Mouse (Mus musculus): ENCODE data around the gene Ak5. TPM values are rescaled to one million over a fixed set of nuclear protein-coding genes. Genes with fewer than 3 reads are reported as not detected.
A peak's percentile ranks its signal among the peaks of the same experiment; 100 is the strongest.

Ak5 gene
- polyA plus RNA-seq, 1 experiment from 2014 or later = 0.33 TPM

DNA sequence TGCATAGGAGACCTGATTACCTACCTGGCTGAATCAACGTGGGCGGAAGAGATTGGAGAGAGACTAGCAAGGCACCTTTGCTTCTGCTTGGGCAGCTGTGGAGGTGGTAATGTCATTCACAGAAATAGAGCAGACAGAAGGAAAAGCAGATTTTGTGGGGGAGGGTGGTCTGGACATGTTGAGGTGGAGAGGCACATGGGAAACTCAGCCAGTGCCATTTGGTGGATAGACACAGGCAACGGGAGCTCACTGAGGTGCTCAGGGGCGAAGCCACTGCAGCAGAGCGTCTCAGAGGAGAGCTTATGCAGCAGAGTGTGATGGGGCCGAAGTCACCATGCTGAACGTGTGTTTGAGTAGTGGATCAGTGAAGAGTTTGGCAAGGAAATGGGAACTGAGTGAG lies 147.1 kb downstream of the Ak5 start:
- Histone ChIP-seq H3K9ac (ENCODE audit: low read length) (no peak overlapping the region), H3K9me3 (ENCODE audit: control insufficient read depth, low read length) (no peaks in the 10 kb centered on the region), H3K27me3 (ENCODE audit: control insufficient read depth, insufficient read depth, low read length) (no peaks in the 10 kb centered on the region), H3K36me3 (ENCODE audit: control insufficient read depth, insufficient read depth, low read length) (no peaks in the 10 kb centered on the region), H3K27ac (ENCODE audit: low read depth, low read length) (no peak overlapping the region), H3K4me3 (ENCODE audit: low read depth, low read length) (no peak overlapping the region), H3K4me2 (no peak overlapping the region), H3K4me1 (ENCODE audit: control insufficient read depth, insufficient read depth, low read length) (0 out of 2 replicates have a peak, but pooled peaks cover 3% of the 10 kb centered on the region)
- ATAC-seq (ENCODE audit: low FRiP score) (no peak), DNase-seq (ENCODE audit: low spot score, missing footprints) (no peak)
- 87% methylated on average over 7 of the region's 7 CpGs for WGBS

- WGBS = 88% methylated on average over 3 of the region's 3 CpGs
- DNase-seq (ENCODE audit: low spot score, missing footprints) (no peak), ATAC-seq (ENCODE audit: low FRiP score) (no peak)
- Histone ChIP-seq H3K4me3 (ENCODE audit: low read depth, low read length) (no peak overlapping the region), H3K9me3 (ENCODE audit: control insufficient read depth, low read length) (no peaks in the 10 kb centered on the region), H3K27ac (ENCODE audit: low read depth, low read length) (no peak overlapping the region), H3K27me3 (ENCODE audit: control insufficient read depth, insufficient read depth, low read length) (no peaks in the 10 kb centered on the region), H3K36me3 (ENCODE audit: control insufficient read depth, insufficient read depth, low read length) (no peaks in the 10 kb centered on the region), H3K4me2 (no peak overlapping the region), H3K4me1 (ENCODE audit: control insufficient read depth, insufficient read depth, low read length) (peaks cover 7% of the 10 kb centered on the region; the same call in 1 of the 2 replicates), H3K9ac (ENCODE audit: low read length) (no peak overlapping the region)
Observed at GRCm38 (mm10) chr3:152520074-152520473, 148.1 kb downstream of the Ak5 start.

- no peaks in the 10 kb centered on the region for H3K9me3 ChIP-seq (ENCODE audit: control insufficient read depth, low read length)
- peaks cover 7% of the 10 kb centered on the region; the same call in 1 of the 2 replicates for H3K4me1 ChIP-seq (ENCODE audit: control insufficient read depth, insufficient read depth, low read length)
- ATAC-seq (ENCODE audit: low FRiP score) = no peak
- no peak overlapping the region for H3K27ac ChIP-seq (ENCODE audit: low read depth, low read length)
- H3K9ac ChIP-seq (ENCODE audit: low read length) = no peak overlapping the region
- H3K4me3 ChIP-seq (ENCODE audit: low read depth, low read length) = no peak overlapping the region
- WGBS = 88% methylated on average over 10 of the region's 10 CpGs
- no peak overlapping the region for H3K4me2 ChIP-seq
- no peaks in the 10 kb centered on the region for H3K27me3 ChIP-seq (ENCODE audit: control insufficient read depth, insufficient read depth, low read length)
- DNase-seq (ENCODE audit: low spot score, missing footprints) = no peak
- no peaks in the 10 kb centered on the region for H3K36me3 ChIP-seq (ENCODE audit: control insufficient read depth, insufficient read depth, low read length)
Observed at GRCm38 (mm10) chr3:152519556-152519955, 148.6 kb downstream of the Ak5 start.

- H3K27me3 ChIP-seq (ENCODE audit: control insufficient read depth, insufficient read depth, low read length) = no peaks in the 10 kb centered on the region
- no peak for DNase-seq (ENCODE audit: low spot score, missing footprints)
- H3K9ac ChIP-seq (ENCODE audit: low read length) = no peak overlapping the region
- no peak for ATAC-seq (ENCODE audit: low FRiP score)
- no peak overlapping the region for H3K4me3 ChIP-seq (ENCODE audit: low read depth, low read length)
- 83% methylated on average over 3 of the region's 3 CpGs for WGBS
- H3K36me3 ChIP-seq (ENCODE audit: control insufficient read depth, insufficient read depth, low read length) = no peaks in the 10 kb centered on the region
- H3K9me3 ChIP-seq (ENCODE audit: control insufficient read depth, low read length) = no peaks in the 10 kb centered on the region
- peaks cover 7% of the 10 kb centered on the region; the same call in 1 of the 2 replicates for H3K4me1 ChIP-seq (ENCODE audit: control insufficient read depth, insufficient read depth, low read length)
- no peak overlapping the region for H3K27ac ChIP-seq (ENCODE audit: low read depth, low read length)
- no peak overlapping the region for H3K4me2 ChIP-seq
Observed at GRCm38 (mm10) chr3:152516569-152516968, 151.6 kb downstream of the Ak5 start.

DNA sequence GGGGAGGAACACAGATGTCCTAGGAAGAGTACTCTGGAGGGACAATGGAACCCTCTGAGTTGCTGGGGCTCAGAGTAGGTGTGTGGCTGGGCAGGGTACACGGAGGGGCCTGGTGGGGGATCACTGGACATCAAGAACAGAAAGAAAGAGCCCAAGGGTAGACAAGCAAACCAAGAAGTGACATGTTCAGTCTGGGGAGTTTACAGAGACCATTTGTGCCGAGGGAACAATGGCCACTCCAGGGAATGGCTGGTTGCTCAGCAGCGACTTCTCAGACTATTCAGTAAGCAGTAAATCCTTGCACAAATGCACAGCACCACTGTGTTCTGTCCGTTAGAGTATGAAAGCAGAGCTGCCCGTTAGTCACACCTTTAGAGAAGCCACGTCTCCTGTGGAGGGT lies 152.2 kb downstream of the Ak5 start:
- WGBS = 27% methylated on average over 6 of the region's 6 CpGs
- no peak overlapping the region for H3K27ac ChIP-seq (ENCODE audit: low read depth, low read length)
- no peaks in the 10 kb centered on the region for H3K27me3 ChIP-seq (ENCODE audit: control insufficient read depth, insufficient read depth, low read length)
- no peak for DNase-seq (ENCODE audit: low spot score, missing footprints)
- H3K4me3 ChIP-seq (ENCODE audit: low read depth, low read length) = no peak overlapping the region
- ATAC-seq (ENCODE audit: low FRiP score) = peak; percentile 57
- H3K9me3 ChIP-seq (ENCODE audit: control insufficient read depth, low read length) = no peaks in the 10 kb centered on the region
- no peak overlapping the region for H3K4me2 ChIP-seq
- no peak overlapping the region for H3K9ac ChIP-seq (ENCODE audit: low read length)
- H3K36me3 ChIP-seq (ENCODE audit: control insufficient read depth, insufficient read depth, low read length) = no peaks in the 10 kb centered on the region
- peaks cover 7% of the 10 kb centered on the region; the same call in 1 of the 2 replicates for H3K4me1 ChIP-seq (ENCODE audit: control insufficient read depth, insufficient read depth, low read length)

DNA sequence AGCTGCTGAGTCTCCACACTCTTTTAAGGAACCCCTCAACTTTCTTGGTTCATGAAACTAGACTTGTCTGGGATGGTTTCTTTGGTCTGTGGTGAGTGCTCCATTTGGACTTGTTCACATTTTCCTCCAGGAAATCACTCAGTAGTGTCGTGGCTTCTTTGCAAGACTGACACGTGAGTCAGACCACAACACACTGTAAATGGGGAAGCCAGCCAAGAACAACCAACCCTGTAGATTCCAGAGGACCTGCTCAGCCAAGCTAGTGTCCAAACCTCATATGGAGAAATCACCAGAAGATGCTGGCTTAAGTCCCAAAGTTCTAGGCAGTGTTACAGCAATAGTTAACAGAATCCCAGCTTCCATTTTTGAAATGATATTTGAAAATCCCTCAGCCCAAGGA lies 155.6 kb downstream of the Ak5 start:
- 86% methylated on average over 2 of the region's 2 CpGs for WGBS

GRCm38 (mm10) chr3:152509268-152509667 lies 158.9 kb downstream of the Ak5 start:
- Histone ChIP-seq H3K27ac (ENCODE audit: low read depth, low read length) (no peak overlapping the region), H3K4me1 (ENCODE audit: control insufficient read depth, insufficient read depth, low read length) (no peaks in the 10 kb centered on the region), H3K27me3 (ENCODE audit: control insufficient read depth, insufficient read depth, low read length) (no peaks in the 10 kb centered on the region), H3K4me2 (no peak overlapping the region), H3K9me3 (ENCODE audit: control insufficient read depth, low read length) (no peaks in the 10 kb centered on the region), H3K4me3 (ENCODE audit: low read depth, low read length) (no peak overlapping the region), H3K9ac (ENCODE audit: low read length) (no peak overlapping the region), H3K36me3 (ENCODE audit: control insufficient read depth, insufficient read depth, low read length) (no peaks in the 10 kb centered on the region)
- ATAC-seq (ENCODE audit: low FRiP score) (no peak), DNase-seq (ENCODE audit: low spot score, missing footprints) (no peak)
- WGBS = 84% methylated on average over 7 of the region's 7 CpGs

More for the DNA sequence above, 155.6 kb downstream of the Ak5 start:
- no peak for DNase-seq (ENCODE audit: low spot score, missing footprints)
- peaks cover 7% of the 10 kb centered on the region; the same call in 1 of the 2 replicates for H3K4me1 ChIP-seq (ENCODE audit: control insufficient read depth, insufficient read depth, low read length)
- H3K9ac ChIP-seq (ENCODE audit: low read length) = no peak overlapping the region
- no peak for ATAC-seq (ENCODE audit: low FRiP score)
- no peaks in the 10 kb centered on the region for H3K9me3 ChIP-seq (ENCODE audit: control insufficient read depth, low read length)
- no peaks in the 10 kb centered on the region for H3K36me3 ChIP-seq (ENCODE audit: control insufficient read depth, insufficient read depth, low read length)
- no peak overlapping the region for H3K4me3 ChIP-seq (ENCODE audit: low read depth, low read length)
- no peak overlapping the region for H3K4me2 ChIP-seq
- H3K27me3 ChIP-seq (ENCODE audit: control insufficient read depth, insufficient read depth, low read length) = no peaks in the 10 kb centered on the region
- H3K27ac ChIP-seq (ENCODE audit: low read depth, low read length) = no peak overlapping the region

DNA sequence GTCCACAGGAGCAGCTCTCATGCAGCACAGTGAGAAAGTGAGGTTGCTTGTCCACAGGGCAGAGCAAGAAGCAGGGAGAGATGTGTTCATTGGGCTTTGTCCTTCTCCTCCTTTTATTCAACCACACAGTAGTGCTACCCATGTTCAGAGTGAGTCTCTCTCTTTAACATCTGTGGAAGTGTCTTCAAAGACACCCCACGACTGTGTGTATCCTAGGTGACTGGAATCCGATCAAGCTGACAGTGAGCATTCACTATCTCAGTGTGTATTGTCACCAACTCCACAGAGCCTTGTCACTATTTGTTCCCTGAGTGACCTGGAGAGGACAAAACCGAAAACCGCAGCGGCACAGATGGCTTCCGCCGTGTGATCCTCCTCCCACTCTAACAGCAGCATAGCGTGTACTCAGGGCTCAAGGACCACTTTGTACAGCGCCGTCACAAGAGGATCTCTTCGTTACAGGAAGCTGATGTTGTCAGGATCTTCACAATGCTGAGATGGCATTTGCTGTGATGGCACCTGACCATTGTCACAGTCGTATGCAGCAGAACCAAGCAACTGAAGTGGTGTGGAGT lies 159.7 kb downstream of the Ak5 start:
- no peak overlapping the region for H3K9ac ChIP-seq (ENCODE audit: low read length)
- WGBS = 66% methylated on average over 12 of the region's 12 CpGs
- no peak overlapping the region for H3K27ac ChIP-seq (ENCODE audit: low read depth, low read length)
- H3K4me2 ChIP-seq = no peak overlapping the region
- H3K4me3 ChIP-seq (ENCODE audit: low read depth, low read length) = no peak overlapping the region
- no peaks in the 10 kb centered on the region for H3K9me3 ChIP-seq (ENCODE audit: control insufficient read depth, low read length)
- no peaks in the 10 kb centered on the region for H3K27me3 ChIP-seq (ENCODE audit: control insufficient read depth, insufficient read depth, low read length)
- DNase-seq (ENCODE audit: low spot score, missing footprints) (no peak), ATAC-seq (ENCODE audit: low FRiP score) (peak; percentile 65)
- H3K36me3 ChIP-seq (ENCODE audit: control insufficient read depth, insufficient read depth, low read length) = no peaks in the 10 kb centered on the region
- no peaks in the 10 kb centered on the region for H3K4me1 ChIP-seq (ENCODE audit: control insufficient read depth, insufficient read depth, low read length)

- no peak for ATAC-seq (ENCODE audit: low FRiP score)
Observed at GRCm38 (mm10) chr3:152507900-152508299, 160.3 kb downstream of the Ak5 start.

More at GRCm38 (mm10) chr3:152507900-152508299, 160.3 kb downstream of the Ak5 start:
- no peak for DNase-seq (ENCODE audit: low spot score, missing footprints)
- 82% methylated on average over 8 of the region's 8 CpGs for WGBS
- no peaks in the 10 kb centered on the region for H3K36me3 ChIP-seq (ENCODE audit: control insufficient read depth, insufficient read depth, low read length)
- no peaks in the 10 kb centered on the region for H3K9me3 ChIP-seq (ENCODE audit: control insufficient read depth, low read length)
- no peak overlapping the region for H3K27ac ChIP-seq (ENCODE audit: low read depth, low read length)
- H3K4me1 ChIP-seq (ENCODE audit: control insufficient read depth, insufficient read depth, low read length) = no peaks in the 10 kb centered on the region
- H3K4me3 ChIP-seq (ENCODE audit: low read depth, low read length) = no peak overlapping the region
- no peak overlapping the region for H3K9ac ChIP-seq (ENCODE audit: low read length)
- H3K4me2 ChIP-seq = no peak overlapping the region
- no peaks in the 10 kb centered on the region for H3K27me3 ChIP-seq (ENCODE audit: control insufficient read depth, insufficient read depth, low read length)

All from midbrain, embryonic 11.5 days (tissue).